Mouse (Mus musculus): ENCODE measurements around the gene Ccdc17.

Gene Ccdc17

GRCm38 (mm10) chr4:116596379-116596778 lies at the start of gene Ccdc17:
Gene Ccdc17, plus strand, starts transcription at chr4:116596654.
- in situ Hi-C loops (cut with MboI; ENCODE audit: low sequenced_read_pairs) = no loop called here

DNA sequence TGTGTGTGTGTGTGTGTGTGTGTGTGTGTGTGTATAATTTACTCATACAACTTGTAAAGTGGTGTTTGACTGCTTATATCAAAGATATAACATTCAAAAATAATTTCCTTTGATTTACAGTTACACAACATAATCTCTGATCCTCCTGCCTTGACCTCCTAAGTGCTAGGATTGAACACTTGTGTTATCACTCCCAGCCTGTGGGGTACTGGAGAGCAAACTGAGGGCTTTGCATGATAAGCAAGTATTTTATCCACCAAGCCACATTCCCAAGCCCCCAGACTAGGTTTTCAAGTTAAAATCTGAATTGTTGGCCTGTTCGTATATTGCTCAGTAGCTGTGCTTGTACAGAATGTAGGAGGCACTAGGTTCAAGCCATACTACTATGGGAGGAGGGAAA lies 46.0 kb upstream of the Ccdc17 start:
- in situ Hi-C loops (cut with MboI; ENCODE audit: low sequenced_read_pairs) = no loop called here

DNA sequence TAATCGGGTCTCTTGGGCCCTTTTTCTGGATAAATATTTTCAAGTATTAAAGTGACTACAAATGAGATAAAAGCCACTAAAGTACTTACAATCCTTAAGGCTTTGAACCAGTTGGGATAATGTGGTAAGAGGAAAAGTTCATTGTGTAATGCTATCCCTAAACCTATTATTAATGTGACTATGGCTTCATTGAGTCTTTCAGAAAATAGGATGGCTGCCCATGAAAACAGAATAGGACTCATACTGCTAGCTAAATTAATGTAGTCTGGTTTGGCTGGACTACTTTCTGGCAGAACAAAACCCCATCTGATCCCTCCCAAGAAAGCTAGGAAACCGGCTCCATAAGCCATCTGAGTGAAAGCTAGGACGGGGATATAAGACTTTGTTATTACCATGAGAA lies 43.4 kb upstream of the Ccdc17 start:
- in situ Hi-C loops (cut with MboI; ENCODE audit: low sequenced_read_pairs) = no loop called here

DNA sequence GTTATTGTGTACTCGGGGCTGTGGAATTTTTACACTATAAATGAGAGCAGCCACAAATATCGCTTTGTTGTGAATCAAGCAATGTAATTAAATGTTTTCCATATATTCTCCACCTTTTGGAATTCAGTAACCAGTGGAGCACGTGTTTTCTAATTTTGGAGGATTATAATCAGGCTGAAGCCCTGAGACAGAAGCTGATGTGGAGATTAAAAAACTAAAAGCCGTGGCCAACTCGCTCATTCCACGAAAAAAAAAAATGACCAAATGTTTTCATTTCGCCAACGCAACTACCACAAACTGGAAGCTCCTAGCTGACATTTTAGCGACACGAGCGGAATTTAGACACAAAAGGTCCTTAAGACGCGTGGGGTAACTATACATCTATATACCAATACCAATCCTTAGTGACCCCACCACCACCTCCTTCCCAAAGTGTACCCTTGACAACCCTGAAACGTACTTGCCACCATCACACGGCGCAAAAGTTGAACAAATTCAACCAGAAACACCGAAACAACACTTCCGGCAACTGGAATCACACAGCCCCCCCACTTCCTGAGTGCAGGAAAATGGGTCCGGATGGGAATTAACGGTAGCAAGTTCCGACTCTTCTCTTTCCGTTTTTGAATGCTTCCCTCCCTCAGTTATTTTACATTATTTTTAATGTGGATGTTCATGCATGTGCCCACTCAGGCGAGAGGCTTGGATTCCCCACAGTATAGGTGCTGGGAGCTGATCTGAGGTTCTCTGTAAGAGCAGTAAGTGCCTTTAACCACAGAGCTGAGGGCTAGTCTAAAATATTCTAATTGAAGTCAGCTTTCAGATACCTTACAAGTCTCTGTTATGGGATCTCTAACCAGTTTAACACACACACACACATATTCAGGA lies 40.8 kb upstream of the Ccdc17 start, which contains the start of gene Tmem69:
Tmem69 (minus strand) TSS at position 524 of the 888 bp plus-strand sequence.
- in situ Hi-C loops (cut with MboI; ENCODE audit: low sequenced_read_pairs) = no loop called here

- in situ Hi-C loops (cut with MboI; ENCODE audit: low sequenced_read_pairs) = no loop called here
These were observed 39.7 kb upstream of the Ccdc17 start for GRCm38 (mm10) chr4:116556561-116557305.

- in situ Hi-C loops (cut with MboI; ENCODE audit: low sequenced_read_pairs) = no loop called here
These were observed 38.9 kb upstream of the Ccdc17 start, which contains the start of gene Gpbp1l1 for GRCm38 (mm10) chr4:116557306-116558121. Gene Gpbp1l1, plus strand, starts transcription at chr4:116557658.

GRCm38 (mm10) chr4:116558151-116558882 lies 38.1 kb upstream of the Ccdc17 start:
- in situ Hi-C loops (cut with MboI; ENCODE audit: low sequenced_read_pairs) = no loop called here

DNA sequence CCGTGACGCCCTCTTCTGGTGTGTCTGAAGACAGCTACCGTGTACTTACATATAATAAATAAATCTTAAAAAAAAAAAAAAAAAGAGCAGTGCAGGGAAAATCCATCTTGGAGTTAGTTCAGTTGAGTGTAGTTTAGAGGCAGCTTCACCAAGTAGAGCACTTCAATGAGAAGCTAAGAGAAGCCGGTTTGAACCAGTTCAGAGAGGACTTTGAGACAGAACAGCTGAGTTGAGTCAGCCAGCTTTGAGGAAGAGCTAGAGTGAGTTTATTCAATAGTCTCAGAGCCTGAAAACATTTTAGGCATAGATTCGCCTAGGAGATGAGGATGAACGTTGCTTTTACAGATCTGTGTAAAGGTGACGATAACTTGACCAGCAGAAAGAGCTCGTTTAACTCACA lies 661 bp upstream of the Ccdc17 start:
- in situ Hi-C loops (cut with MboI; ENCODE audit: low sequenced_read_pairs) = no loop called here

- in situ Hi-C loops (cut with MboI; ENCODE audit: low sequenced_read_pairs) = no loop called here
These were observed 776 bp downstream of the Ccdc17 start for GRCm38 (mm10) chr4:116596978-116597881.

GRCm38 (mm10) chr4:116612621-116613020 lies 16.2 kb downstream of the Ccdc17 start:
- in situ Hi-C loops (cut with MboI; ENCODE audit: low sequenced_read_pairs) = no loop called here

DNA sequence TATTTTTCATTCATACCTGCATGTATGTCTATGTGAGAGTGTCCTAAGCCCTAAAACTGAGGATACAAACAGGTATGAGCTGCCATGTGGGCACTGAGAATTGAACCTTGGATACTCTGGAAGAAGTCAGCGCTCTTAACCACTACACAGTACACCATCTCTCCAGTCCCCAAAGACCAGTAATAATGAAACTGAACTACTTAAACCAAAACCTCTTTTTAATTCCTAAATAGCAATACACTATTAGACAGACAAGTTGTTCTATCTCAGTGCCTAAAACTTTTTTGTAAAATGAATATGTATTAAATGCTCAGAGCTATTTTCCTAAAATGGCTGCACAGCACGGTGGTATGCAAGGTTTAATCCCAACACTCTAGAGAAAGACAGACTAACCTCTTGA lies 18.8 kb downstream of the Ccdc17 start:
- in situ Hi-C loops (cut with MboI; ENCODE audit: low sequenced_read_pairs) = no loop called here

- in situ Hi-C loops (cut with MboI; ENCODE audit: low sequenced_read_pairs) = no loop called here
These were observed 28.4 kb downstream of the Ccdc17 start for GRCm38 (mm10) chr4:116624831-116625230.

- in situ Hi-C loops (cut with MboI; ENCODE audit: low sequenced_read_pairs) = no loop called here
These were observed 30.4 kb downstream of the Ccdc17 start for GRCm38 (mm10) chr4:116626658-116627358.

- in situ Hi-C loops (cut with MboI; ENCODE audit: low sequenced_read_pairs) = no loop called here
These were observed 30.9 kb downstream of the Ccdc17 start for GRCm38 (mm10) chr4:116627359-116627716.

GRCm38 (mm10) chr4:116627722-116628662 lies 31.5 kb downstream of the Ccdc17 start, which contains the start of gene Nasp:
Gene Nasp, minus strand, starts transcription at chr4:116627941.
- in situ Hi-C loops (cut with MboI; ENCODE audit: low sequenced_read_pairs) = no loop called here

DNA sequence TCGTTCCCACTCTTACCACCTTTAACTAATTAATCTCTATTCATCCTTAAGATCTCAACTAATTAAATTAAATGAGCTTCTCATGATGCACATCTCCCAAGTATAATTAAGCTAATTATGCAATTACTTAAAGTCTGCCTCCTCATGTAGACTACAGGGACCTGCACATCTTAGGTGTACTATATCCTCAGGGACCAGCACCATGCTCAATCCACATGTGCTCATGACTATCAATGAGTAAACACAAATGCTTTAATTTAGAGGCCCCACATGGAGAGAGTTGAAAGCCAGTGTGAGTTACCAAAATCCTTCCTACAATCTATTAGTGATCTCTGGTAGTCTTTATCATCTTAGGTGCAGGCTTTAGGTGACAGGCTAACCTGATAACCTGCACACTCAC lies 38.7 kb downstream of the Ccdc17 start:
- in situ Hi-C loops (cut with MboI; ENCODE audit: low sequenced_read_pairs) = no loop called here

DNA sequence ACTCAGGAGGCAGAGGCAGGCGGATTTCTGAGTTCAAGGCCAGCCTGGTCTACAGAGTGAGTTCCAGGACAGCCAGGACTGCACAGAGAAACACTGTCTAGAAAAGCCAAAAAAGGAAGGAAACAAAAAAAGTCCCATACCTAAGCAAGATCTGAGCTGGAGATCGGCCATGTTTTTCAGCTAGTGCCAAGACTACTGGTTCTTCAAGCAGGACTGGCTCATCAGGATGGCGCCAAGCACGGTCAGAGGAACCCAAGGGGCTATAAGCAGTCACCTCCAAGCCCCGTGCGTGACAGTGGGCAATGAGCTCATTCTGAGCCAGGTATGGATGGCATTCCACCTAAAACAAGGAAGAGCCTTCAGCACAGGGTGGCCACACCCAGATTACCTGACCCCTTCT lies 42.4 kb downstream of the Ccdc17 start:
- in situ Hi-C loops (cut with MboI; ENCODE audit: low sequenced_read_pairs) = no loop called here

DNA sequence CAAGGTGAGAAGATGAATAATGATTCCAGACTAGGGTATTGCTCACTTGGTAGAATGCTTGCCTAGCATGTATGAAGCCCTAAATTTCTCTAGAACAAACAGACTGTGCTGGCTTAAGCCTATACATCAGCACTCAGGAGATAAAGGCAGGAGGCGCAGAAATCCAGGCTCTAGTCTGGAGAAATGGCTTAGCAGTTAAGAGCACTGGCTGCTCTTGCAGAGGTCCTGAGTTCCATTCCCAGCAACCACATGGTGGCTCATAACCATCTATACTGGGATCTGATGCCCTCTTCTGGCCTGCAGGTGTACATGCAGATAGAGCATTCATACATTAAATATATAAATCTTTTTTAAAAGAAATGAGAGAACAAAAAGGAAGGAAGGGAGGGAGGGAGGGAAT lies 45.6 kb downstream of the Ccdc17 start:
- in situ Hi-C loops (cut with MboI; ENCODE audit: low sequenced_read_pairs) = no loop called here
